Mouse (Mus musculus): ENCODE measurements at regions not wholly inside any gene's neighbourhood (a gene's known extent, or its start where the extent isn't known, plus 50 kb on each side); places are given as distances from the start of the nearest gene placed in this dataset.

- H3K4me1 ChIP-seq (ENCODE audit: control insufficient read depth, insufficient read depth, low read length), result no peaks in the 10 kb centered on the region
- DNase-seq (ENCODE audit: low spot score) (no peak), ATAC-seq (ENCODE audit: insufficient read depth, low FRiP score, low TSS enrichment) (no peak)
- no peaks in the 10 kb centered on the region for H3K27me3 ChIP-seq (ENCODE audit: control insufficient read depth, insufficient read depth, low read length)
- H3K36me3 ChIP-seq (ENCODE audit: control insufficient read depth, insufficient read depth, low read length), result no peaks in the 10 kb centered on the region
- H3K9me3 ChIP-seq (ENCODE audit: control insufficient read depth, low read length), result no peaks in the 10 kb centered on the region
- no peak overlapping the region for H3K9ac ChIP-seq (ENCODE audit: low read length)
- WGBS, result 84% methylated on average over 6 of the region's 6 CpGs
- no peak overlapping the region for H3K27ac ChIP-seq (ENCODE audit: low read depth, low read length)
- H3K4me3 ChIP-seq (ENCODE audit: low read depth, low read length), result no peak overlapping the region
- no peak overlapping the region for H3K4me2 ChIP-seq (ENCODE audit: low read depth)
Observed at GRCm38 (mm10) chr11:48152219-48152618, 163.4 kb upstream of the Sgcd start.

GRCm38 (mm10) chr11:48133335-48133734 is 144.6 kb upstream of the Sgcd start:
- H3K4me3 ChIP-seq (ENCODE audit: low read depth, low read length), result no peak overlapping the region
- ATAC-seq (ENCODE audit: insufficient read depth, low FRiP score, low TSS enrichment), result no peak; the same call in 1 of the 2 replicates
- no peak for DNase-seq (ENCODE audit: low spot score)
- no peak overlapping the region for H3K4me2 ChIP-seq (ENCODE audit: low read depth)
- H3K4me1 ChIP-seq (ENCODE audit: control insufficient read depth, insufficient read depth, low read length), result no peaks in the 10 kb centered on the region
- H3K27ac ChIP-seq (ENCODE audit: low read depth, low read length), result no peak overlapping the region
- H3K9ac ChIP-seq (ENCODE audit: low read length), result no peak overlapping the region
- H3K36me3 ChIP-seq (ENCODE audit: control insufficient read depth, insufficient read depth, low read length), result no peaks in the 10 kb centered on the region
- no peaks in the 10 kb centered on the region for H3K9me3 ChIP-seq (ENCODE audit: control insufficient read depth, low read length)
- no peaks in the 10 kb centered on the region for H3K27me3 ChIP-seq (ENCODE audit: control insufficient read depth, insufficient read depth, low read length)

GRCm38 (mm10) chr11:48098063-48098462 is 109.3 kb upstream of the Sgcd start:
- DNase-seq (ENCODE audit: low spot score), result no peak
- Histone ChIP-seq H3K9ac (ENCODE audit: low read length) (no peak overlapping the region), H3K36me3 (ENCODE audit: control insufficient read depth, insufficient read depth, low read length) (no peaks in the 10 kb centered on the region), H3K9me3 (ENCODE audit: control insufficient read depth, low read length) (no peaks in the 10 kb centered on the region), H3K27me3 (ENCODE audit: control insufficient read depth, insufficient read depth, low read length) (no peaks in the 10 kb centered on the region), H3K4me2 (ENCODE audit: low read depth) (no peak overlapping the region), H3K4me1 (ENCODE audit: control insufficient read depth, insufficient read depth, low read length) (no peaks in the 10 kb centered on the region), H3K27ac (ENCODE audit: low read depth, low read length) (no peak overlapping the region), H3K4me3 (ENCODE audit: low read depth, low read length) (no peak overlapping the region)
- ATAC-seq (ENCODE audit: insufficient read depth, low FRiP score, low TSS enrichment), result no peak
- WGBS, result 90% methylated on average over 3 of the region's 3 CpGs

GRCm38 (mm10) chr11:48097455-48097854 is 108.7 kb upstream of the Sgcd start:
- Histone ChIP-seq H3K36me3 (ENCODE audit: control insufficient read depth, insufficient read depth, low read length) (no peaks in the 10 kb centered on the region), H3K4me2 (ENCODE audit: low read depth) (no peak overlapping the region), H3K9me3 (ENCODE audit: control insufficient read depth, low read length) (no peaks in the 10 kb centered on the region), H3K27me3 (ENCODE audit: control insufficient read depth, insufficient read depth, low read length) (no peaks in the 10 kb centered on the region), H3K9ac (ENCODE audit: low read length) (no peak overlapping the region), H3K27ac (ENCODE audit: low read depth, low read length) (no peak overlapping the region), H3K4me3 (ENCODE audit: low read depth, low read length) (no peak overlapping the region), H3K4me1 (ENCODE audit: control insufficient read depth, insufficient read depth, low read length) (no peaks in the 10 kb centered on the region)
- WGBS, result 91% methylated on average over 6 of the region's 6 CpGs
- ATAC-seq (ENCODE audit: insufficient read depth, low FRiP score, low TSS enrichment) (no peak), DNase-seq (ENCODE audit: low spot score) (no peak)

- ATAC-seq (ENCODE audit: insufficient read depth, low FRiP score, low TSS enrichment) (no peak), DNase-seq (ENCODE audit: low spot score) (no peak)
- Histone ChIP-seq H3K27ac (ENCODE audit: low read depth, low read length) (no peak overlapping the region), H3K4me2 (ENCODE audit: low read depth) (no peak overlapping the region), H3K4me1 (ENCODE audit: control insufficient read depth, insufficient read depth, low read length) (no peaks in the 10 kb centered on the region), H3K36me3 (ENCODE audit: control insufficient read depth, insufficient read depth, low read length) (no peaks in the 10 kb centered on the region), H3K9me3 (ENCODE audit: control insufficient read depth, low read length) (no peaks in the 10 kb centered on the region), H3K9ac (ENCODE audit: low read length) (no peak overlapping the region), H3K27me3 (ENCODE audit: control insufficient read depth, insufficient read depth, low read length) (no peaks in the 10 kb centered on the region), H3K4me3 (ENCODE audit: low read depth, low read length) (no peak overlapping the region)
- 78% methylated on average over 3 of the region's 3 CpGs for WGBS
Observed at GRCm38 (mm10) chr11:48067072-48067471, 78.3 kb upstream of the Sgcd start.

GRCm38 (mm10) chr11:48063719-48064118 is 75.0 kb upstream of the Sgcd start:
- Histone ChIP-seq H3K4me2 (ENCODE audit: low read depth) (no peak overlapping the region), H3K9ac (ENCODE audit: low read length) (no peak overlapping the region), H3K4me1 (ENCODE audit: control insufficient read depth, insufficient read depth, low read length) (no peaks in the 10 kb centered on the region), H3K27me3 (ENCODE audit: control insufficient read depth, insufficient read depth, low read length) (no peaks in the 10 kb centered on the region), H3K36me3 (ENCODE audit: control insufficient read depth, insufficient read depth, low read length) (no peaks in the 10 kb centered on the region), H3K4me3 (ENCODE audit: low read depth, low read length) (no peak overlapping the region), H3K27ac (ENCODE audit: low read depth, low read length) (no peak overlapping the region), H3K9me3 (ENCODE audit: control insufficient read depth, low read length) (no peaks in the 10 kb centered on the region)
- 80% methylated on average over 9 of the region's 9 CpGs for WGBS
- no peak for DNase-seq (ENCODE audit: low spot score)
- ATAC-seq (ENCODE audit: insufficient read depth, low FRiP score, low TSS enrichment), result no peak

GRCm38 (mm10) chr11:48061501-48061900 is 72.7 kb upstream of the Sgcd start:
- Histone ChIP-seq H3K4me1 (ENCODE audit: control insufficient read depth, insufficient read depth, low read length) (no peaks in the 10 kb centered on the region), H3K9ac (ENCODE audit: low read length) (no peak overlapping the region), H3K36me3 (ENCODE audit: control insufficient read depth, insufficient read depth, low read length) (no peaks in the 10 kb centered on the region), H3K27me3 (ENCODE audit: control insufficient read depth, insufficient read depth, low read length) (no peaks in the 10 kb centered on the region), H3K4me2 (ENCODE audit: low read depth) (no peak overlapping the region), H3K27ac (ENCODE audit: low read depth, low read length) (no peak overlapping the region), H3K4me3 (ENCODE audit: low read depth, low read length) (no peak overlapping the region), H3K9me3 (ENCODE audit: control insufficient read depth, low read length) (no peaks in the 10 kb centered on the region)
- DNase-seq (ENCODE audit: low spot score) (no peak), ATAC-seq (ENCODE audit: insufficient read depth, low FRiP score, low TSS enrichment) (no peak)

GRCm38 (mm10) chr11:48051156-48051866 is 62.5 kb upstream of the Sgcd start:
- Histone ChIP-seq H3K4me2 (ENCODE audit: low read depth) (no peak overlapping the region), H3K27ac (ENCODE audit: low read depth, low read length) (no peak overlapping the region), H3K27me3 (ENCODE audit: control insufficient read depth, insufficient read depth, low read length) (no peaks in the 10 kb centered on the region), H3K4me1 (ENCODE audit: control insufficient read depth, insufficient read depth, low read length) (no peaks in the 10 kb centered on the region), H3K36me3 (ENCODE audit: control insufficient read depth, insufficient read depth, low read length) (no peaks in the 10 kb centered on the region), H3K4me3 (ENCODE audit: low read depth, low read length) (no peak overlapping the region), H3K9me3 (ENCODE audit: control insufficient read depth, low read length) (no peaks in the 10 kb centered on the region), H3K9ac (ENCODE audit: low read length) (no peak overlapping the region)
- 77% methylated on average over 3 of the region's 3 CpGs for WGBS
- no peak for ATAC-seq (ENCODE audit: insufficient read depth, low FRiP score, low TSS enrichment)
- DNase-seq (ENCODE audit: low spot score), result no peak

GRCm38 (mm10) chr11:48048311-48048710 is 59.5 kb upstream of the Sgcd start:
- no peak overlapping the region for H3K4me3 ChIP-seq (ENCODE audit: low read depth, low read length)
- H3K4me2 ChIP-seq (ENCODE audit: low read depth), result no peak overlapping the region
- DNase-seq (ENCODE audit: low spot score) (no peak), ATAC-seq (ENCODE audit: insufficient read depth, low FRiP score, low TSS enrichment) (no peak)
- H3K4me1 ChIP-seq (ENCODE audit: control insufficient read depth, insufficient read depth, low read length), result no peaks in the 10 kb centered on the region
- no peaks in the 10 kb centered on the region for H3K27me3 ChIP-seq (ENCODE audit: control insufficient read depth, insufficient read depth, low read length)
- no peaks in the 10 kb centered on the region for H3K36me3 ChIP-seq (ENCODE audit: control insufficient read depth, insufficient read depth, low read length)
- no peak overlapping the region for H3K9ac ChIP-seq (ENCODE audit: low read length)
- H3K27ac ChIP-seq (ENCODE audit: low read depth, low read length), result no peak overlapping the region
- WGBS, result 83% methylated on average over 1 of the region's 1 CpGs
- no peaks in the 10 kb centered on the region for H3K9me3 ChIP-seq (ENCODE audit: control insufficient read depth, low read length)
